Mouse (Mus musculus) CH12.LX (cell line): ENCODE results near the gene Ecpas. TPM values are rescaled to one million over a fixed set of nuclear protein-coding genes. Genes with fewer than 3 reads are reported as not detected.

Experiments used
- DNase-seq: peaks from one replicate; pipeline ENCODE4 v3.0.0-alpha.2; 2013; ENCODE audit errors: extremely low read depth
- H3K27ac ChIP-seq: 2 replicates; pipeline ENCODE4 v1.5.1; 2012; ENCODE audit warnings: low read depth, mild to moderate bottlenecking, control low read depth, moderate library complexity; ENCODE audit not compliant: insufficient read depth
- H3K27me3 ChIP-seq: replicated peaks from 2 replicates; pipeline ENCODE3; 2012; ENCODE audit warnings: inconsistent platforms
- H3K36me3 ChIP-seq, 2 experiments: replicated peaks in 1 of 2; 2 replicates each; pipeline versions ENCODE3 to v1.6.1; 2012; ENCODE audit warnings: inconsistent platforms in 1 of 2, low read length in 1 of 2, mild to moderate bottlenecking in 1 of 2, mixed read lengths in 1 of 2, moderate library complexity in 1 of 2; ENCODE audit not compliant: control insufficient read depth in 1 of 2, insufficient read depth in 1 of 2
- H3K4me1 ChIP-seq, 2 experiments: 2 replicates each; pipeline ENCODE4 v1.6.1; 2012; ENCODE audit warnings: inconsistent platforms in 1 of 2, moderate library complexity in 1 of 2; ENCODE audit not compliant: insufficient read depth in 2 of 2, control insufficient read depth in 1 of 2
- H3K4me2 ChIP-seq: 2 replicates; pipeline ENCODE4 v1.6.1; 2012; ENCODE audit warnings: low read depth, mild to moderate bottlenecking, control low read depth; ENCODE audit not compliant: poor library complexity, insufficient read depth, severe bottlenecking
- H3K4me3 ChIP-seq, 3 experiments: fragments of 150-350 bp in 1 of 3; sonication (generic) in 1 of 3; replicated peaks in 1 of 3; 2 replicates each; pipeline versions ENCODE3 to v1.5.1; 2011 to 2012; ENCODE audit warnings: low read depth in 2 of 3, low read length in 2 of 3, mild to moderate bottlenecking in 2 of 3, moderate library complexity in 2 of 3, control low read depth in 1 of 3, improper control_type of control experiment in 1 of 3, inconsistent platforms in 1 of 3, mixed read lengths in 1 of 3; ENCODE audit not compliant: poor library complexity in 1 of 3
- H3K79me2 ChIP-seq: replicated peaks from 2 replicates; pipeline ENCODE4 v1.6.1; 2012; ENCODE audit warnings: mild to moderate bottlenecking, moderate library complexity; ENCODE audit not compliant: control insufficient read depth, poor library complexity, insufficient read depth, severe bottlenecking; ENCODE audit errors: extremely low read depth
- H3K9ac ChIP-seq: 2 replicates; pipeline ENCODE4 v1.6.1; 2012; ENCODE audit warnings: low read depth, mild to moderate bottlenecking, control low read depth, moderate library complexity; ENCODE audit not compliant: insufficient read depth
- H3K9me3 ChIP-seq: replicated peaks from 2 replicates; pipeline ENCODE3; 2012; ENCODE audit warnings: low read length, inconsistent platforms, mixed read lengths
- CTCF ChIP-seq, 2 experiments: IDR thresholded peaks in 1 of 2; conservative IDR thresholded peaks in 1 of 2; 2 replicates each; pipeline ENCODE4 v1.5.1; 2011 to 2012; ENCODE audit warnings: low read depth in 2 of 2, low read length in 2 of 2, improper control_type of control experiment in 1 of 2, inconsistent platforms in 1 of 2, mild to moderate bottlenecking in 1 of 2, moderate library complexity in 1 of 2
- EP300 ChIP-seq: IDR thresholded peaks from 2 replicates; pipeline ENCODE4 v1.6.1; 2011; ENCODE audit warnings: low read length, improper control_type of control experiment
- ETS1 ChIP-seq: conservative IDR thresholded peaks from 2 replicates; pipeline ENCODE4 v1.6.1; 2012; ENCODE audit warnings: low read depth, mild to moderate bottlenecking, inconsistent platforms, low read length, improper control_type of control experiment, moderate library complexity
- JUN ChIP-seq: IDR thresholded peaks from 2 replicates; pipeline ENCODE4 v1.6.1; 2011; ENCODE audit warnings: low read depth, mild to moderate bottlenecking, low read length, improper control_type of control experiment, moderate library complexity; ENCODE audit not compliant: insufficient read depth
- KAT2A ChIP-seq: IDR thresholded peaks from 2 replicates; pipeline ENCODE4 v1.6.1; 2012; ENCODE audit warnings: low read length, improper control_type of control experiment, inconsistent platforms; ENCODE audit not compliant: insufficient replicate concordance
- MAFK ChIP-seq: IDR thresholded peaks from 2 replicates; pipeline ENCODE4 v1.6.1; 2011; ENCODE audit warnings: low read length, improper control_type of control experiment; ENCODE audit not compliant: insufficient replicate concordance
- MAX ChIP-seq: IDR thresholded peaks from 2 replicates; pipeline ENCODE4 v1.6.1; 2011; ENCODE audit warnings: low read length, improper control_type of control experiment
- MAZ ChIP-seq: IDR thresholded peaks from 2 replicates; pipeline ENCODE4 v1.6.1; 2012; ENCODE audit warnings: low read depth, mild to moderate bottlenecking, inconsistent platforms, low read length, improper control_type of control experiment, moderate library complexity
- MXI1 ChIP-seq: IDR thresholded peaks from 2 replicates; pipeline ENCODE4 v1.6.1; 2011; ENCODE audit warnings: mild to moderate bottlenecking, low read depth, low read length, improper control_type of control experiment
- MYC ChIP-seq: IDR thresholded peaks from 2 replicates; pipeline ENCODE4 v1.6.1; 2011; ENCODE audit warnings: low read depth, mild to moderate bottlenecking, improper control_type of control experiment, low read length
- POLR2A ChIP-seq: IDR thresholded peaks from 2 replicates; pipeline ENCODE4 v1.6.1; 2011; ENCODE audit warnings: low read depth, mild to moderate bottlenecking, improper control_type of control experiment, low read length
- TCF12 ChIP-seq: IDR thresholded peaks from 2 replicates; pipeline ENCODE4 v1.6.1; 2014; ENCODE audit warnings: low read depth, mild to moderate bottlenecking, inconsistent platforms, low read length, improper control_type of control experiment
- UBTF ChIP-seq: IDR thresholded peaks from 2 replicates; pipeline ENCODE4 v1.6.1; 2012; ENCODE audit warnings: low read depth, mild to moderate bottlenecking, inconsistent platforms, low read length, improper control_type of control experiment, moderate library complexity
- USF2 ChIP-seq: conservative IDR thresholded peaks from 2 replicates; pipeline ENCODE4 v1.6.1; 2011; ENCODE audit warnings: low read depth, low read length, improper control_type of control experiment
- ZMIZ1 ChIP-seq: IDR thresholded peaks from 2 replicates; pipeline ENCODE4 v1.6.1; 2012; ENCODE audit warnings: low read depth, mild to moderate bottlenecking, inconsistent platforms, low read length, improper control_type of control experiment
- dilution Hi-C: fragments of 300-500 bp; cut with MboI; formaldehyde crosslinking; loops from 2 replicates; pipeline ENCODE4 v1.14.3; 2020; ENCODE audit warnings: low sequenced_read_pairs; ENCODE audit not compliant: extremely low pct_unique_long_range_greater_than_20kb, extremely low pct_ligation_motif_present
- in situ Hi-C: fragments of 300-500 bp; cut with MboI; formaldehyde crosslinking; loops from 3 replicates; pipeline ENCODE4 v1.14.3; 2019; ENCODE audit warnings: low sequenced_read_pairs, low pct_ligation_motif_present, low pct_unique_long_range_greater_than_20kb, mixed read lengths
- polyA plus RNA-seq: library from polyadenylated mRNA; unstranded; fragments of >175 nt; gene quantifications from 2 replicates; pipeline ENCODE4 v1.2.1, GENCODE M21; 2012; ENCODE audit warnings: low read depth; ENCODE audit not compliant: insufficient read length
- total RNA-seq, 2 experiments: library from RNA; depleted of rRNA; stranded (reverse); fragments of 300-350 nt in 1 of 2; fragments of >200 nt in 1 of 2; gene quantifications; 2 replicates each; pipeline ENCODE4 v1.2.3; 2012 to 2014

Ecpas gene
- total and polyA plus RNA-seq, 3 experiments, result 45.2 to 67.4 (median 47.5) TPM

DNA sequence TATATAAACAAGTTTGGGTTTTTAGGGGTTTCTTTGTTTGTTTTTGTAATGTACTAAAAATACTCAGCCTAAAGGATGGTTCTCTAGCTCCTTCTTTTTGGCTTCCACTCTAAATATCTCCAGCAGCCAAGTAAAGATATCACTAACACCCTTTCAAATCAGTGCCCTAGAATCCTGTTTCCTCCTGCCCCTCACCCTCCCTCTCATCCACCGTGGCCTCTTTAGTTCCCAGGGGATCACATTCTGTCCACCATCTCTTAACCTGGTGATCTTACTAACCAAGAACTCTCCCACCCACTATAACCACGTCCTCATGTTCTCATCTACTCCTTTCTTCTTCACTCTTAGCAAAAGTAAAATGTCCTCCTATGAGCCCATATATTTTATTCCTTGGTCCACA, 28.7 kb downstream of the Ecpas start:
- Histone ChIP-seq H3K4me2 (no peak overlapping the region), H3K27ac (no peak overlapping the region), H3K79me2 (peaks cover 29% of the 10 kb centered on the region), H3K4me3 (no peak overlapping the region), H3K4me1 (peaks cover 0 to 19% of the 10 kb centered on the region in 2 experiments; a peak in 2 of 4 replicates), H3K9me3 (no peaks in the 10 kb centered on the region), H3K36me3 (peaks cover 0 to 26% of the 10 kb centered on the region in 2 experiments), H3K9ac (no peak overlapping the region), H3K27me3 (no peaks in the 10 kb centered on the region)
- in situ Hi-C loops (no loop called here), dilution Hi-C loops (no loop called here)
- TF ChIP-seq MAZ (no peak), EP300 (no peak), TCF12 (no peak), ETS1 (no peak), MYC (no peak), MXI1 (no peak), MAX (no peak), CTCF (conservative IDR thresholded peaks at IDR 0.05 in 1 of 2, IDR thresholded peaks at IDR 0.05 in 1 of 2; ENCODE audit: low read depth in 2 of 2, low read length in 2 of 2) (no peak)
- DNase-seq, result peak; percentile 9

DNA sequence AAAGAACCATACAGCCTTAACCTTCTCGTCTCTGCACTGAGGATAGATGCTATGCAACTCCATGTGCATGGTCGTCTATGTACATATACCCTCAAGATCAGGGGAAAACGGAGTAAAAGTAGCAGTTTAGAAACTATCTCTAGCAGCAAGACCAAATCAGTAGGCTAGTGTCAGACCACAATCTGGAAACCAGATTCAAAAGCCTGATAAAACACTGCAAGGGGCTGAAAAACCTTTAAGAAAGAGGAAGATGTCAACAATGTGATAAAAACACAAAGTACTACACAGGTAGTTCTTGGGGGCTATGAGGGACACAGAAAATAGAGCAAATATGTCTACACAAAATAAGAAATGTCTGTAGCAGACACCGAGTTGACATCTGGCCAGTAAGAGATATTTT, 38.2 kb downstream of the Ecpas start:
- H3K36me3 ChIP-seq, result peaks cover 18 to 61% of the 10 kb centered on the region in 2 experiments
- DNase-seq, result no peak
- no peaks in the 10 kb centered on the region; the same call in 1 of the 2 replicates for H3K79me2 ChIP-seq
- no peak for TF ChIP-seq JUN
- TF ChIP-seq UBTF, result no peak
- TF ChIP-seq ZMIZ1, result no peak
- no peak for TF ChIP-seq KAT2A
- in situ Hi-C loops (no loop called here), dilution Hi-C loops (no loop called here)
- no peak overlapping the region for H3K4me3 ChIP-seq
- no peaks in the 10 kb centered on the region for H3K9me3 ChIP-seq
- H3K4me1 ChIP-seq, result peaks cover 0 to 9% of the 10 kb centered on the region in 2 experiments; a peak in 1 of 4 replicates
- no peak overlapping the region for H3K27ac ChIP-seq
- H3K9ac ChIP-seq, result no peak overlapping the region
- no peaks in the 10 kb centered on the region for H3K27me3 ChIP-seq
- no peak overlapping the region for H3K4me2 ChIP-seq

DNA sequence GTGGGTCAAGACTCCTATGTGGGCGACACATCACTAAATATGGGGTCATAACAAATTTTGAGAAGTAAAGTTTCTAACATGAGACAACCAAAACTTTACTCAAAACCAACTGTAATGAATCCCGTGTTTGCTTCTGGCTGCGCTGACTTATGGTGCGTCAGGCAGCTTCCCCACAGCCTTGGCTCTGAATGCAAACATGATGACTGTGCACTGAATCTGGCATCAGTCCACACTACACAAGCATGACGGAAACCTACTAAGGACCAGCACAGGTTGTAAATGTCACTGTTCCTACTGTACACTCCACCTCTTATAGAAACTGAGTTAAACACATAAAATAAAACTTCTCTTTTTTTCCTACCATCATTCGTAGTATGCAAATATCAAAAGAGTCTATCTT, 45.3 kb downstream of the Ecpas start:
- H3K4me2 ChIP-seq, result no peak overlapping the region
- no peak overlapping the region for H3K27ac ChIP-seq
- no peaks in the 10 kb centered on the region for H3K27me3 ChIP-seq
- H3K9ac ChIP-seq, result no peak overlapping the region
- dilution Hi-C loops, result no loop called here
- TF ChIP-seq MAFK (no peak), POLR2A (no peak), TCF12 (no peak), JUN (no peak), USF2 (no peak)
- H3K4me3 ChIP-seq, result no peak overlapping the region
- DNase-seq, result no peak
- in situ Hi-C loops, result no loop called here
- H3K9me3 ChIP-seq, result no peaks in the 10 kb centered on the region
- no peaks in the 10 kb centered on the region for H3K4me1 ChIP-seq
- H3K36me3 ChIP-seq, result peaks cover 12 to 52% of the 10 kb centered on the region in 2 experiments
- H3K79me2 ChIP-seq, result no peaks in the 10 kb centered on the region
